Mouse (Mus musculus) Muller cell, postnatal 12 days (primary cell): ENCODE data around the gene Rab5b.
A peak's percentile ranks its signal among the peaks of the same experiment; 100 is the strongest.

Experiments used
- DNase-seq: peaks from one replicate; pipeline ENCODE4 v3.0.0-alpha.2; 2015; ENCODE audit errors: inconsistent ontology term

The Rab5b gene

GRCm38 (mm10) chr10:128699611-128700010, 3.5 kb upstream of the Rab5b start:
- no peak for DNase-seq

GRCm38 (mm10) chr10:128699006-128699405, 2.9 kb upstream of the Rab5b start:
- DNase-seq = no peak

GRCm38 (mm10) chr10:128697072-128697725, 1.1 kb upstream of the Rab5b start:
- DNase-seq = no peak

- no peak for DNase-seq
These were observed 563 bp downstream of the Rab5b start for GRCm38 (mm10) chr10:128695411-128695991.

- DNase-seq = peak; percentile 41
These were observed 21.5 kb downstream of the Rab5b start for GRCm38 (mm10) chr10:128674469-128675008.

- peak; percentile 92 for DNase-seq
These were observed 22.1 kb downstream of the Rab5b start, which contains the start of gene Suox for GRCm38 (mm10) chr10:128673763-128674468. TSS of gene Suox (minus strand) at chr10:128674073.

GRCm38 (mm10) chr10:128671148-128671547, 24.9 kb downstream of the Rab5b start:
- DNase-seq = no peak

GRCm38 (mm10) chr10:128668790-128669672, 27.0 kb downstream of the Rab5b start:
- DNase-seq = peak; percentile 66

- no peak for DNase-seq
These were observed 30.3 kb downstream of the Rab5b start for GRCm38 (mm10) chr10:128665806-128666205.

GRCm38 (mm10) chr10:128665307-128665706, 30.8 kb downstream of the Rab5b start:
- DNase-seq = no peak

GRCm38 (mm10) chr10:128664808-128665207, 31.3 kb downstream of the Rab5b start:
- DNase-seq = no peak

- DNase-seq = no peak
These were observed 32.4 kb downstream of the Rab5b start for GRCm38 (mm10) chr10:128663441-128664220.

GRCm38 (mm10) chr10:128662465-128662864, 33.6 kb downstream of the Rab5b start:
- DNase-seq = no peak

- DNase-seq = peak; percentile 60
These were observed 36.6 kb downstream of the Rab5b start for GRCm38 (mm10) chr10:128659490-128659889.

GRCm38 (mm10) chr10:128657844-128658243, 38.2 kb downstream of the Rab5b start:
- DNase-seq = no peak

GRCm38 (mm10) chr10:128656731-128657130, 39.3 kb downstream of the Rab5b start:
- DNase-seq = no peak

GRCm38 (mm10) chr10:128655254-128655653, 40.8 kb downstream of the Rab5b start:
- DNase-seq = no peak

GRCm38 (mm10) chr10:128653866-128654265, 42.2 kb downstream of the Rab5b start:
- no peak for DNase-seq

- peak; percentile 78 for DNase-seq
These were observed 49.6 kb downstream of the Rab5b start for GRCm38 (mm10) chr10:128646139-128647089.
